Mouse (Mus musculus) forebrain, embryonic 11.5 days (tissue): ENCODE measurements around the gene Tarm1. TPM values are rescaled to one million over a fixed set of nuclear protein-coding genes. Genes with fewer than 3 reads are reported as not detected.

Experiments used
- ATAC-seq: fragments of 200-750 bp; cut with Nextera tagmentation; replicated peaks from 2 replicates; pipeline ENCODE4 v1.8.0; 2017; ENCODE audit warnings: moderate TSS enrichment; ENCODE audit not compliant: low FRiP score
- DNase-seq: peaks from one replicate; pipeline ENCODE4 v3.0.0-alpha.2; 2017; ENCODE audit warnings: low spot score
- H3K27ac ChIP-seq: fragments of 300-500 bp; sonication (generic); 2 replicates; pipeline ENCODE4 v1.5.1; 2014; ENCODE audit warnings: low read depth, low read length
- H3K27me3 ChIP-seq: fragments of 300-500 bp; sonication (generic); 2 replicates; pipeline ENCODE4 v1.6.1; 2014; ENCODE audit warnings: mild to moderate bottlenecking, low read length, mixed read lengths; ENCODE audit not compliant: control insufficient read depth, insufficient read depth
- H3K36me3 ChIP-seq: fragments of 300-500 bp; sonication (generic); 2 replicates; pipeline ENCODE4 v1.6.1; 2014; ENCODE audit warnings: mild to moderate bottlenecking, low read length, moderate library complexity, mixed read lengths; ENCODE audit not compliant: control insufficient read depth, insufficient read depth
- H3K4me1 ChIP-seq: fragments of 300-500 bp; sonication (generic); replicated peaks from 2 replicates; pipeline ENCODE4 v1.6.1; 2014; ENCODE audit warnings: low read length, mixed read lengths; ENCODE audit not compliant: control insufficient read depth, insufficient read depth
- H3K4me2 ChIP-seq: fragments of 300-500 bp; sonication (generic); 2 replicates; pipeline ENCODE4 v1.6.1; 2014; ENCODE audit warnings: low read depth, mild to moderate bottlenecking, low read length, moderate library complexity, mixed read lengths; ENCODE audit not compliant: severe bottlenecking
- H3K4me3 ChIP-seq: fragments of 300-500 bp; sonication (generic); 2 replicates; pipeline ENCODE4 v1.5.1; 2014; ENCODE audit warnings: low read depth, low read length
- H3K9ac ChIP-seq: fragments of 300-500 bp; sonication (generic); 2 replicates; pipeline ENCODE4 v1.6.1; 2014; ENCODE audit warnings: low read length
- H3K9me3 ChIP-seq: fragments of 300-500 bp; sonication (generic); 2 replicates; pipeline ENCODE4 v1.6.1; 2016; ENCODE audit warnings: low read length, mixed read lengths; ENCODE audit not compliant: control insufficient read depth
- WGBS: fragments of 180-500 bp; shearing (Covaris S2); extraction: QIAGEN DNeasy Blood & Tissue Kit; methylation state at CpG from one replicate; pipeline ENCODE4 v1.1.7; 2014; 5-methylcytosine and 5-hydroxymethylcytosine counted together
- polyA plus RNA-seq: library from polyadenylated mRNA; unstranded; fragments of >200 nt; fragmentation: Nextera tagmentation; extraction: Ambion mirVana; gene quantifications from 2 replicates; pipeline ENCODE4 v1.2.1, GENCODE M21; 2014

Tarm1 gene
- polyA plus RNA-seq = not detected in 2 replicates

- Histone ChIP-seq H3K4me1 (no peaks in the 10 kb centered on the region), H3K27me3 (no peaks in the 10 kb centered on the region), H3K4me3 (no peak within 1 kb of the TSS), H3K9me3 (no peaks in the 10 kb centered on the region), H3K36me3 (no peaks in the 10 kb centered on the region), H3K27ac (no peak within 1 kb of the TSS), H3K4me2 (no peak within 1 kb of the TSS), H3K9ac (no peak within 1 kb of the TSS)
- DNase-seq (no peak), ATAC-seq (no peak)
- WGBS = 94% methylated on average over 6 of the region's 6 CpGs
These were observed at the start of gene Tarm1 for GRCm38 (mm10) chr7:3502439-3502838. Gene Tarm1, minus strand, starts transcription at chr7:3502624.

GRCm38 (mm10) chr7:3505913-3506312 is 3.5 kb upstream of the Tarm1 start:
- 85% methylated on average over 3 of the region's 3 CpGs for WGBS

GRCm38 (mm10) chr7:3500406-3500805 is 2.0 kb downstream of the Tarm1 start:
- Histone ChIP-seq H3K36me3 (no peaks in the 10 kb centered on the region), H3K9me3 (no peaks in the 10 kb centered on the region), H3K4me3 (no peak overlapping the region), H3K9ac (no peak overlapping the region), H3K4me1 (no peaks in the 10 kb centered on the region), H3K4me2 (no peak overlapping the region), H3K27me3 (no peaks in the 10 kb centered on the region), H3K27ac (no peak overlapping the region)
- ATAC-seq = no peak
- 100% methylated on average over 1 of the region's 1 CpGs for WGBS
- DNase-seq = no peak

More at GRCm38 (mm10) chr7:3505913-3506312, 3.5 kb upstream of the Tarm1 start:
- DNase-seq (no peak), ATAC-seq (no peak)
- no peak overlapping the region for H3K27ac ChIP-seq
- no peaks in the 10 kb centered on the region for H3K9me3 ChIP-seq
- H3K27me3 ChIP-seq = no peaks in the 10 kb centered on the region
- H3K4me1 ChIP-seq = no peaks in the 10 kb centered on the region
- H3K36me3 ChIP-seq = no peaks in the 10 kb centered on the region
- no peak overlapping the region for H3K4me2 ChIP-seq
- no peak overlapping the region for H3K9ac ChIP-seq
- H3K4me3 ChIP-seq = no peak overlapping the region

- no peaks in the 10 kb centered on the region for H3K4me1 ChIP-seq
- no peaks in the 10 kb centered on the region for H3K27me3 ChIP-seq
- H3K4me3 ChIP-seq = no peak overlapping the region
- H3K9ac ChIP-seq = no peak overlapping the region
- DNase-seq = no peak
- no peak for ATAC-seq
- WGBS = 87% methylated on average over 6 of the region's 6 CpGs
- no peak overlapping the region for H3K4me2 ChIP-seq
- H3K27ac ChIP-seq = no peak overlapping the region
- no peaks in the 10 kb centered on the region; the same call in 1 of the 2 replicates for H3K9me3 ChIP-seq
- no peaks in the 10 kb centered on the region for H3K36me3 ChIP-seq
These were observed 20.3 kb downstream of the Tarm1 start for GRCm38 (mm10) chr7:3481948-3482608.

- Histone ChIP-seq H3K27ac (no peak overlapping the region), H3K27me3 (no peaks in the 10 kb centered on the region), H3K4me3 (no peak overlapping the region), H3K9me3 (no peaks in the 10 kb centered on the region; the same call in 1 of the 2 replicates), H3K9ac (no peak overlapping the region), H3K4me2 (no peak overlapping the region), H3K4me1 (no peaks in the 10 kb centered on the region), H3K36me3 (no peaks in the 10 kb centered on the region)
- 79% methylated on average over 5 of the region's 5 CpGs for WGBS
- no peak for DNase-seq
- ATAC-seq = no peak
These were observed 25.7 kb downstream of the Tarm1 start for GRCm38 (mm10) chr7:3476728-3477127.

GRCm38 (mm10) chr7:3474291-3475080 is 27.9 kb downstream of the Tarm1 start:
- Histone ChIP-seq H3K27me3 (no peaks in the 10 kb centered on the region), H3K4me1 (no peaks in the 10 kb centered on the region), H3K9me3 (no peaks in the 10 kb centered on the region), H3K4me2 (peak overlapping the region; percentile 22; the same call in 1 of the 2 replicates), H3K27ac (no peak overlapping the region), H3K9ac (peak overlapping the region; percentile 18; the same call in 1 of the 2 replicates), H3K4me3 (peak overlapping the region; percentile 2; the same call in 1 of the 2 replicates), H3K36me3 (no peaks in the 10 kb centered on the region)
- DNase-seq = peak; percentile 57
- ATAC-seq = peak; percentile 60
- WGBS = 8% methylated on average over 19 of the region's 19 CpGs

GRCm38 (mm10) chr7:3472774-3473173 is 29.6 kb downstream of the Tarm1 start:
- ATAC-seq (no peak), DNase-seq (no peak)
- Histone ChIP-seq H3K9me3 (no peaks in the 10 kb centered on the region), H3K4me3 (no peak overlapping the region), H3K27ac (no peak overlapping the region), H3K27me3 (no peaks in the 10 kb centered on the region), H3K36me3 (no peaks in the 10 kb centered on the region), H3K4me2 (no peak overlapping the region), H3K9ac (no peak overlapping the region), H3K4me1 (no peaks in the 10 kb centered on the region)
- 82% methylated on average over 3 of the region's 3 CpGs for WGBS

GRCm38 (mm10) chr7:3468614-3469013 is 33.8 kb downstream of the Tarm1 start:
- no peak for DNase-seq
- Histone ChIP-seq H3K9ac (no peak overlapping the region), H3K36me3 (no peaks in the 10 kb centered on the region), H3K27me3 (no peaks in the 10 kb centered on the region), H3K4me2 (no peak overlapping the region), H3K4me1 (no peaks in the 10 kb centered on the region), H3K27ac (no peak overlapping the region), H3K4me3 (no peak overlapping the region), H3K9me3 (no peaks in the 10 kb centered on the region)
- ATAC-seq = no peak
- WGBS = 70% methylated on average over 2 of the region's 2 CpGs
